Mouse (Mus musculus): Measurements from ENCODE around the gene Olfr1459.

Gene Olfr1459

DNA sequence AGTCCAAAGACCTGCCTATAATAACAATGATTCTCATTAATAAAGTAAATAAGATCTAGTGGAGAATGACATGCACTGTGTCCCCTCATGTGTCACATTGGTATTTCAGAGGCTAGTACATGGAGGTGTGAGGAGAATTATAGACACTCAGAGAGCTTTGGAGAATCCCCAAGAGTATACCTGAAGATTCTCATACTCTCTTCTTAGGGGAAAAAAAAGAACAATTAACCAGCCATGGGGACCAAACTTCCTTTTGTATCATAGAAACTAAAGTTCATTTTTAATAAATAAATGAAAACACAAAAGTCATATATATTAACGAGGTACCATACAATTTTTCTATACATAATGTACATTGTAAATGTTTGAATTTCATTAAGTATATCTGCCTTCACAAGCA lies at the start of gene Olfr1459:
Gene Olfr1459, minus strand, starts transcription at position 101 of the 400 bp plus-strand sequence.
- DNase-seq: no peak

DNA sequence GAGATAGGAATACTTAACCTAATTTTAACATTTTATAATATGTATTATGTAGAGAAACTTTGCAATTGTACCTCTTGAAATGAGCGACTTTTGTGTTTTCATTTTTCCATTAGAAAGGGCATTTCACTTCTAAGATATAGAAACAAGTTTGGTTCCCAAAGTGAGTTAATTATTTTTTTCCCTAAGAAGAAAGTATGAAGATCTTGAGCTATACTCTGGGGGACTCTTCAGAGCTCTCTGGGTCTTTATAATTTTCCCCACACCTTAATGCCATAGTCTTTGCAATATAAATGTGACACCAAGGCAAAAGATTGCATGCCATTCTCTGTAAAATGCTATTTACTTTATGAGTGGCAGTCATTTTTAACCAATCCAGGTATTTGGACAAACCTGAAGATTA lies 36.1 kb upstream of the Olfr1459 start, which contains the start of gene Olfr1462:
Gene Olfr1462, plus strand, starts transcription at position 301 of the 400 bp plus-strand sequence.
- no peak for DNase-seq

DNA sequence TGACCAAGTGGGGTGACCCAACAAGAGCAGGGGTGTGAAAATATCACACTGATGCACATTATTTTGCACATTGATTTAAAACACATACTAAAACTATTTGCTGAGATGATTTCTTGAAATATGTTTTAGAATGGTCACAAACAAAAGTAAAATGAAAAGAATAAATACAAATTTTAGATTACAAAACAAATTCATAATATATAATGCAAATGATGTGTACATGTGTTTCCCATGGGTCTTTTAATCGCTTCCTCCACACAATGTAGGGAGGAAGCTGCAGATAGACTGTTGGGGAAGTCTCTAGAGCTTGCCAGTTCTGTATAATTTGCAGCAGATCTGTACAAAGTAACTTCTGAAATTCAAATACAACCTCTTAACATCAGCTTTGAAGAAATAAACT lies 13.4 kb upstream of the Olfr1459 start, which contains the start of gene Olfr1461:
Gene Olfr1461, plus strand, starts transcription at position 301 of the 400 bp plus-strand sequence.
- no peak for DNase-seq

- no peak for DNase-seq
Measured at GRCm38 (mm10) chr19:13106675-13107074, 42.7 kb downstream of the Olfr1459 start, which contains the start of gene Olfr1458. Olfr1458 (minus strand) TSS chr19:13106775.

GRCm38 (mm10) chr19:13097791-13098190 lies 51.6 kb downstream of the Olfr1459 start, which contains the start of gene Olfr1457:
Olfr1457 (minus strand) TSS chr19:13097891.
- no peak for DNase-seq

GRCm38 (mm10) chr19:13093908-13094307 lies 55.4 kb downstream of the Olfr1459 start:
- DNase-seq: no peak

All from cerebellum, postnatal 10 days (tissue).